Mouse (Mus musculus): Measurements from ENCODE around the gene Kif19a.

Gene Kif19a

DNA sequence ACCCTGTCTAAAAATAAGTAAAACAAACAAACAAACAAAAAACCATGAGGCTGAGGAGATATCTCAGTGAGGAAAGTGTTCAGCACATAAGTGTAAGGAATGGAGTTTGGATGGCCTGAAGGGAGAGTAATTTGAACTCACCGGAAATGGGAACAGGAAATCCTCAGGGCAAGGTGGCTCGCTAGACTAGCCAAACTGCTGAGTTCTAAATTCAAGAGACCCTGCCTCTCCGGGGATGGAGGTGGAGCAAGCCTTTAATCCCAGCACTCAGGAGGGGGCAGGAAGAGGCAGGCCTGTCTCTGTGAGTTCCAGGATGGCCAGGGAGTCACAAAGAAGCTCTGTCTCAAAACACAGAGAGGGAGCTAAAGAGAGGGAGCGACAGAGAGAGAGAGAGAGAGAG, 45.2 kb downstream of the Kif19a start:
- no peak for DNase-seq

- DNase-seq = peak; percentile 82
Observed at GRCm38 (mm10) chr11:114812731-114813240, 47.6 kb downstream of the Kif19a start.

- no peak for DNase-seq
Observed at GRCm38 (mm10) chr11:114814873-114815592, 49.8 kb downstream of the Kif19a start.

DNA sequence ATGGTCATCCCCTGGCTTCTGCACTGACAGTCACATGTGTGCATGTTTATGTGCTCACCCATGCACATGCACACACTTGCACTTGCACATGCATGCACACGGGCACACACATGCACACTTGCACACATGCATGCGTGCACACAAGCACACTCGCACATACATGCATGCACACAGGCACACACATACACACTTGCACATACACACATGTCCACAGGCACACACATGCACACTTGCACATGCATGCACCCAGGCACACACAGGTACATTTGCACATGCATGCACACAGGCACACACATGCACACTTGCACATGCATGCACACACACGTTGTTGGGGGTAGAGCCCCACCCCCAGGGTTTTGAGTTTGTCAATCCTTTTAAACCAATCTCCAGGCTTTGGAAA, 51.7 kb downstream of the Kif19a start:
- no peak for DNase-seq

DNA sequence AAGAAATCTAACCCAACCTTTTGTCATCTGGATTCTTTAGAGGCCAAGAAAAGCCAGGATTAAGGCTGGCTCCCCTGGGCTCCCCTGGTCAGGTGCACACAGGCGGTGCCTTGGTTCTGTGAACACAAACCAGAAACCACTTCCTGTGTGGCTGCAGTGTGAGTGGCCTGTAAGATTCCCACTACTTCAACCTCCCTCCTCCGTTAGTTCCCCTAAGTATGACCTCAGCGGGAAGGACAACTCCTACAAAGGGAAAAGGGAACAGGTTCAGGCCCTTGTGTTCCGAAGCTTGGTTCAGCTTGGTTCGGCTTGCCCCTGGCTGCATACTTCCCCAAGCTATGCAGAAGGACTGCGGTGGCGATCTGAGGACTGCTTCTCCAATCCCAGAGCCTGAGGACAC, 53.0 kb downstream of the Kif19a start:
- no peak for DNase-seq

DNA sequence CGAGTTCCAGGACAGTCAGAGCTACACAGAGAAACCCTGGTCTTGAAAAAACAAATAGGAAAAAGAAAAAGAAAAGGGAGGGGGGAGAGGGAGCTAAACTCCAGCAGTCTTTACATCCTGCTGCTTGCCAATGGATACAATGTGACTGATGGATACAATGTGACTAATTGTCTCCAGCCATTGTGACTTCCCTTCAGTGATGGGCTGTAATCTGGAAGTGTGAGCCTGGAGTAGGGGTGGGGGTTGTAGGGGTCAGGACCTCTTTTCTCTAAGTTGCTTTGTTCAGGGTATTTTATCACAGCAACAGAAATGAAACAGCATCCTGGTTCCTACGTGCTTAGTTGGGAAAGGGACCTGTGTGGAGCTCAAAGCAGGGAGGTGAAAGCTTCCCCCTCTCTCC, 53.9 kb downstream of the Kif19a start:
- DNase-seq = no peak

GRCm38 (mm10) chr11:114820444-114820843, 55.3 kb downstream of the Kif19a start:
- no peak for DNase-seq

DNA sequence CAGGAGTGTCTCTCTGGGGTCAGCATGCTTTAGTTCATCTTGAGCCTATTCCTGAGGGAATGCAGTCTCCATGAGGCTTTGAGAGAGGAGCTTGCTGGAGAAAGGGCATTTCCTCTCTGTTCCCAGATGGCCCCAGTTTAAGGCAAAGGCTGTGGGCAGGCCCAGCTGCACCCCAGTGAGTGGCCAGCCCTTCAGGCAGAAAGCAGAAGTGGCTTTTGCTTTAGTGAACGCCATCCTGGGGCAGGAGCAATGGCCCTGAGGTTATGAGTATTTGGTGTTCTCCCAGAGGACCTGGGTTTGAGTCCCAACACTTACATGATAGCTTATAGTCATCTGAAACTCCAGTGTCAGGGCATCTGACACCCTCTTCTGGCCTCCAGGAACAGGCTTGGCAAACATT, 56.1 kb downstream of the Kif19a start:
- no peak for DNase-seq

DNA sequence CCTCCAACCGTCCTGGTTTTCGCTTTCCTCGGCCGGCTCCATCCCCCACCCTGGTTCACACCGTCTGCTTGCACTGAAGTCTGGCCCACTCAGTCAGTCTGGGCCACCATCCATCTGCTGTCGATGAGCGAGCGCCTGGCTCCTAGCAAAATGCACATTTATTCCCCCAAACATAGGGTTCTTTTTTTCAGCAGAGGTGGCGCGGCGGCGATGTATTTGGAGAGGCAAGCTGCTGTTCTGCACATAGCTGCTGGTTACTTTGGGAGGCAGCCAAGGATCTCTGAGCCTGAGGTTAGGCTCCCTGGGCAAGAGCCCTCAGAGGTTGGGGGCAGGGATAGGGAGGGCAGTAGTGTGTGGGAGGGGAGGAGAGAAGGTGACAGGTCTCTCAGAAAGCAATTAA, 57.5 kb downstream of the Kif19a start:
- DNase-seq = peak; percentile 86

GRCm38 (mm10) chr11:114823199-114823725, 58.1 kb downstream of the Kif19a start:
- DNase-seq = no peak

GRCm38 (mm10) chr11:114826686-114827085, 61.5 kb downstream of the Kif19a start:
- DNase-seq = no peak

GRCm38 (mm10) chr11:114829499-114830432, 64.6 kb downstream of the Kif19a start:
- no peak for DNase-seq

DNA sequence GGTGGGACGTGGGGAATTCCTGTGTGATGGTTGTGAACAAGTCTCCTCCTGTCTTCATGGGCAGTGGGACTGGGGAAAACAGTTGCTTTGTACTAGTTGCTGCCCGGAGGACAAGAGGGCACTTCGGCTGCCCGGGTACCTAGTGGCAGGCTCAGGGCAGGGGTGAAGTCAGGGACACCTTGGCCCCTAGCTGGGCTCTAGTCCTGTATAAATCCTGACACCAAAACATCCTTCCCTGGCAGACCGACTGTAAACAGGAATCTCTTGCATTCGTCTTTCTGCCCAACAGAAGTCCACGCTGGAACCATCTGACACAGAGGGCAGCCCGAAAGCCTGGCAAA, 65.2 kb downstream of the Kif19a start:
- no peak for DNase-seq

- no peak for DNase-seq
Observed at GRCm38 (mm10) chr11:114833166-114833565, 68.0 kb downstream of the Kif19a start.

Measured in right cerebral cortex, postnatal 25 days (tissue).